Mouse (Mus musculus) embryonic facial prominence, embryonic 15.5 days (tissue): ENCODE data around the gene Mindy4. TPM values are rescaled to one million over a fixed set of nuclear protein-coding genes. Genes with fewer than 3 reads are reported as not detected.

Experiments used
- ATAC-seq: fragments of 200-750 bp; cut with Nextera tagmentation; 2 replicates; pipeline ENCODE4 v1.8.0; 2017; ENCODE audit warnings: low read depth, moderate TSS enrichment; ENCODE audit not compliant: insufficient number of reproducible peaks, low FRiP score, low TSS enrichment
- H3K27ac ChIP-seq: fragments of 300-500 bp; sonication (generic); replicated peaks from 2 replicates; pipeline ENCODE4 v1.5.1; 2015; ENCODE audit warnings: mild to moderate bottlenecking, inconsistent platforms
- H3K27me3 ChIP-seq: fragments of 300-500 bp; sonication (generic); 2 replicates; pipeline ENCODE4 v1.6.1; 2015; ENCODE audit warnings: inconsistent platforms
- H3K36me3 ChIP-seq: fragments of 300-500 bp; sonication (generic); 2 replicates; pipeline ENCODE4 v1.6.1; 2015; ENCODE audit warnings: mild to moderate bottlenecking, inconsistent platforms
- H3K4me1 ChIP-seq: fragments of 300-500 bp; sonication (generic); 2 replicates; pipeline ENCODE4 v1.6.1; 2015; ENCODE audit warnings: inconsistent platforms
- H3K4me2 ChIP-seq: fragments of 300-500 bp; sonication (generic); replicated peaks from 2 replicates; pipeline ENCODE4 v1.6.1; 2015; ENCODE audit warnings: mild to moderate bottlenecking, inconsistent platforms
- H3K4me3 ChIP-seq: fragments of 300-500 bp; sonication (generic); replicated peaks from 2 replicates; pipeline ENCODE4 v1.5.1; 2015; ENCODE audit warnings: mild to moderate bottlenecking, inconsistent platforms
- H3K9ac ChIP-seq: fragments of 300-500 bp; sonication (generic); 2 replicates; pipeline ENCODE4 v1.6.1; 2015; ENCODE audit warnings: inconsistent platforms
- H3K9me3 ChIP-seq: fragments of 300-500 bp; sonication (generic); replicated peaks from 2 replicates; pipeline ENCODE4 v1.6.1; 2016; ENCODE audit warnings: inconsistent platforms
- WGBS: fragments of 180-500 bp; shearing (Covaris S2); methylation state at CpG from one replicate; pipeline ENCODE4 v1.1.7; 2015; 5-methylcytosine and 5-hydroxymethylcytosine counted together
- polyA plus RNA-seq: library from polyadenylated mRNA; unstranded; fragments of >200 nt; fragmentation: Nextera tagmentation; extraction: Ambion mirVana; gene quantifications from 2 replicates; pipeline ENCODE4 v1.2.1, GENCODE M21; 2015

The Mindy4 gene
- polyA plus RNA-seq, 1 experiment from 2014 or later: 21.4 TPM

DNA sequence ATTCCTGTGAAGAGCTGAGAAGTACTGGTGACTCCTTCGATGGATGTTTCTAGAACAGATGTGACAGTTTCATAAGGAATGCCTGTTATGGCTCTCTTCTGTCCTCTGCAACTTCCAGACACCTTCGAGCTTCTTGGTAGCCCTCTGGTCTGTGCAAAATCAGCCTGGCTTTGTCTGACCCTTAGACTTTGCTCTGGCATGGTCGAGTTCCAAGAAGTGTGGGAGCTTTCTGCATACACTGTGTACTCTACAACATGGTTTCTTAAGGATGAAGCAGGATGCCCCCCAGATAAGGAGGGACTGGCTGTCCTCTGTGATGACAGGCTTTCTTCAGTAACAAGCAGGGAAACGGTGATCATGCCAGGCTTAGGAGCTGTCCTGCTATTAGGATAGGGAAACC is 125.0 kb downstream of the Mindy4 start:
- no peak overlapping the region for H3K4me2 ChIP-seq
- no peak overlapping the region for H3K27ac ChIP-seq

DNA sequence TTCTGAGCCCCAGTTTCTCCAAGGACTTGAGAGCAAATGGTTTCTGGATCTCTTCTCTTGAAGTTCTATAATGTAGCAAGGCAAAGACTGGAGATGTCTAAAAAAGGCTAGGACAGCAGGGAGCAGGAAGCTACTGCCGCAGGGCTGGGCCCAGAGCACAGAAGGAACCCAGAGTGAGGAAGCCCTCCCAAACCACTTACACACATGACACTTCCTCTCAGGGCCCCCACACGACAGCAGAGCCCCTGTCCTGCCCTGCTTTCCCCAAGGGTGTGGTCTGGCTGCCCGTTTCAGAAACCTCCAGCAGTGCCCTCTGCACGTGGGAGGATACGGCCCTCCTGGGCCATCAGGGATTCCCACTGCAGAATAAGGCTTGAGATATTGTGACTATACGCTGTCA is 128.1 kb downstream of the Mindy4 start:
- peaks cover 43% of the 10 kb centered on the region for H3K4me1 ChIP-seq
- H3K36me3 ChIP-seq: no peaks in the 10 kb centered on the region
- no peak for ATAC-seq
- no peaks in the 10 kb centered on the region for H3K27me3 ChIP-seq
- H3K9ac ChIP-seq: no peak overlapping the region
- no peak overlapping the region for H3K4me2 ChIP-seq
- 44% methylated on average over 6 of the region's 6 CpGs for WGBS
- no peak overlapping the region for H3K4me3 ChIP-seq
- no peak overlapping the region; the same call in 1 of the 2 replicates for H3K27ac ChIP-seq
- H3K9me3 ChIP-seq: no peaks in the 10 kb centered on the region

More for the DNA sequence above, 125.0 kb downstream of the Mindy4 start:
- Histone ChIP-seq H3K27me3 (no peaks in the 10 kb centered on the region), H3K4me1 (peaks cover 27% of the 10 kb centered on the region), H3K9me3 (no peaks in the 10 kb centered on the region), H3K36me3 (no peaks in the 10 kb centered on the region), H3K9ac (no peak overlapping the region), H3K4me3 (no peak overlapping the region)
- WGBS: 72% methylated on average over 4 of the region's 4 CpGs
- no peak for ATAC-seq

GRCm38 (mm10) chr6:55332100-55332772 is 129.1 kb downstream of the Mindy4 start:
- no peak overlapping the region for H3K4me3 ChIP-seq
- no peaks in the 10 kb centered on the region for H3K27me3 ChIP-seq
- H3K27ac ChIP-seq: peak overlapping the region; percentile 81
- no peaks in the 10 kb centered on the region for H3K9me3 ChIP-seq
- H3K4me1 ChIP-seq: peaks cover 51% of the 10 kb centered on the region
- 0 out of 2 replicates have a peak, but pooled peaks have one; percentile 1 for ATAC-seq
- H3K9ac ChIP-seq: no peak overlapping the region
- 27% methylated on average over 5 of the region's 5 CpGs for WGBS
- H3K4me2 ChIP-seq: no peak overlapping the region; the same call in 1 of the 2 replicates
- no peaks in the 10 kb centered on the region for H3K36me3 ChIP-seq

DNA sequence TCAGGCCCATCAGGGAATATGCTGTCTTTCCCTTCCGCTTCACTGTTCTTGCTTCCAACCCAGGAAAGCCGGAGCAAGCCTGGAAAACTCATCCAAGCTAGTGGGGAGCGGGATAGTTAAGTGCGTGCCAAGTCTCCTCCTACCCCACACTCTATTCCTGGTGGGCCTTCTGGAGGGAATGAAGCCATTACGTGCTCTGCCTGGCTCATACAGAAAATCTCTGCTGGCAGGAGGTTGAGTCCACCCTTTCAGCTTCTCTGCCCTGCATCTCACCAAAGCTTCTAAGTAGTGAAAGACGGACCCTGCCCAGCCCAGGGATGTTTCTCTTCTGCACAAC is 129.6 kb downstream of the Mindy4 start:
- H3K4me1 ChIP-seq: peaks cover 51% of the 10 kb centered on the region
- no peak overlapping the region for H3K4me3 ChIP-seq
- H3K36me3 ChIP-seq: no peaks in the 10 kb centered on the region
- no peak overlapping the region for H3K9ac ChIP-seq
- 44% methylated on average over 6 of the region's 6 CpGs for WGBS
- no peak overlapping the region; the same call in 1 of the 2 replicates for H3K4me2 ChIP-seq
- H3K27ac ChIP-seq: peak overlapping the region; percentile 81
- H3K9me3 ChIP-seq: no peaks in the 10 kb centered on the region
- H3K27me3 ChIP-seq: no peaks in the 10 kb centered on the region
- peak; percentile 60 for ATAC-seq

GRCm38 (mm10) chr6:55335989-55336514 is 132.9 kb downstream of the Mindy4 start, which contains the start of gene Aqp1:
TSS of gene Aqp1 (plus strand) at chr6:55336432.
- H3K9ac ChIP-seq: no peak within 1 kb of the TSS
- 8% methylated on average over 12 of the region's 12 CpGs for WGBS
- peak within 1 kb of the TSS; percentile 37 for H3K4me3 ChIP-seq
- H3K4me1 ChIP-seq: peaks cover 71% of the 10 kb centered on the region
- H3K27ac ChIP-seq: peak within 1 kb of the TSS; percentile 69
- peak within 1 kb of the TSS; percentile 42 for H3K4me2 ChIP-seq
- no peaks in the 10 kb centered on the region for H3K27me3 ChIP-seq
- no peaks in the 10 kb centered on the region for H3K36me3 ChIP-seq
- peak; percentile 89 for ATAC-seq
- no peaks in the 10 kb centered on the region for H3K9me3 ChIP-seq

DNA sequence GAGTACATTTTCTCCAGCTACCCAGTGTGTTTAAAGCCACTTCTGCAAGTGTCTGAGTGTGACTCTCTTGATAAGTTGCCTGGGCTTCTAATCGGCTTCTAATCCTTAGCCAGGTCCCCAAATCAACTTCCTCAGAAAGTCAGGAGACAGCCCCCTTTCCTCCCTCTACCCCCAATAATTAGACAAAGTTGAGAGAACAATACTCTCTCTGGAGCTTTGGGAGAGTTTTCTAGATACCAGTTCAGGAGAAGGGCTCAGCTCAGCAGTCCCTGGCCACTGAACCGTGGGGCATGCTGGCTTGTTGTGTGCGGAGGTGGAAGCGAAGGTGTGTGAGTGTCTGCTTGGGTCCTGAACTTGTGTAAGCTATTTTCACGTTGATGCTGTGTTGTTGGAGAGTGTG is 134.1 kb downstream of the Mindy4 start:
- no peak for ATAC-seq
- WGBS: 71% methylated on average over 5 of the region's 5 CpGs
- H3K36me3 ChIP-seq: no peaks in the 10 kb centered on the region
- H3K9ac ChIP-seq: no peak overlapping the region
- no peaks in the 10 kb centered on the region for H3K27me3 ChIP-seq
- no peaks in the 10 kb centered on the region for H3K9me3 ChIP-seq
- H3K4me1 ChIP-seq: peaks cover 69% of the 10 kb centered on the region
- 0 out of 2 replicates have a peak overlapping the region, but pooled peaks have one; percentile 59 for H3K27ac ChIP-seq
- H3K4me3 ChIP-seq: peak overlapping the region; percentile 37
- peak overlapping the region; percentile 42 for H3K4me2 ChIP-seq

- no peak for ATAC-seq
- H3K4me2 ChIP-seq: peak overlapping the region; percentile 42
- peaks cover 68% of the 10 kb centered on the region for H3K4me1 ChIP-seq
- H3K36me3 ChIP-seq: no peaks in the 10 kb centered on the region
- no peak overlapping the region for H3K27ac ChIP-seq
- H3K27me3 ChIP-seq: no peaks in the 10 kb centered on the region
- peak overlapping the region; percentile 37 for H3K4me3 ChIP-seq
- H3K9ac ChIP-seq: no peak overlapping the region
- WGBS: 40% methylated on average over 6 of the region's 6 CpGs
- H3K9me3 ChIP-seq: no peaks in the 10 kb centered on the region
These were observed 134.9 kb downstream of the Mindy4 start for GRCm38 (mm10) chr6:55338077-55338476.

GRCm38 (mm10) chr6:55338934-55339825 is 136.0 kb downstream of the Mindy4 start:
- Histone ChIP-seq H3K4me3 (peak overlapping the region; percentile 37), H3K9me3 (no peaks in the 10 kb centered on the region), H3K27ac (no peak overlapping the region), H3K36me3 (no peaks in the 10 kb centered on the region), H3K4me2 (peak overlapping the region; percentile 42), H3K9ac (0 out of 2 replicates have a peak overlapping the region, but pooled peaks have one; percentile 4), H3K27me3 (no peaks in the 10 kb centered on the region), H3K4me1 (peaks cover 59% of the 10 kb centered on the region)
- ATAC-seq: no peak
- 69% methylated on average over 9 of the region's 9 CpGs for WGBS

DNA sequence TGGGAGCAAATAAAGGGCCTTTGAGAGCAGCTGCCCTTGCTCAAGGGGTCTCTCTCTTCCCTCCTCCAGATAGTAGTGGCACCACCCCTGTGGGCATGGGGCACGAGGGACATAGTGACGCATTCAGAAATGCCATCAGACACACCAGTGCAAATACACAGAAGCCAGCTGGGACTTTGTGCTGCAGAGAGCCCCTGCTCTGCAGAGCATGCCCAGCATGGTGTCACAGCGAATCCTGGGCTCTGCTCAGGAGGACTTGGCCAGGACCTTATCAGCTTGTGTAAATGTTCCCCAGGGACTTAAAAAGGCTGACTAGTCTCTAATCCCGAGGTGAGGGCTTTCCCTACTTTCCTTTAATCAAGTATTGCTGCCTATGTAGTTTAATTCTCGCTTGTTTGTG is 138.5 kb downstream of the Mindy4 start:
- Histone ChIP-seq H3K27me3 (no peaks in the 10 kb centered on the region), H3K4me3 (no peak overlapping the region), H3K4me2 (no peak overlapping the region), H3K9me3 (no peaks in the 10 kb centered on the region), H3K36me3 (no peaks in the 10 kb centered on the region), H3K9ac (no peak overlapping the region), H3K4me1 (peaks cover 48% of the 10 kb centered on the region), H3K27ac (no peak overlapping the region)
- ATAC-seq: no peak
- WGBS: 35% methylated on average over 5 of the region's 5 CpGs

GRCm38 (mm10) chr6:55342328-55342727 is 139.1 kb downstream of the Mindy4 start:
- Histone ChIP-seq H3K27ac (no peak overlapping the region; the same call in 1 of the 2 replicates), H3K4me3 (no peak overlapping the region), H3K9ac (no peak overlapping the region), H3K4me2 (no peak overlapping the region), H3K27me3 (no peaks in the 10 kb centered on the region), H3K4me1 (peaks cover 43% of the 10 kb centered on the region), H3K9me3 (no peaks in the 10 kb centered on the region), H3K36me3 (0 out of 2 replicates have a peak, but pooled peaks cover 3% of the 10 kb centered on the region)
- WGBS: 50% methylated on average over 9 of the region's 9 CpGs
- no peak for ATAC-seq

GRCm38 (mm10) chr6:55343446-55343845 is 140.3 kb downstream of the Mindy4 start:
- Histone ChIP-seq H3K27ac (no peak overlapping the region), H3K4me1 (peaks cover 41% of the 10 kb centered on the region), H3K27me3 (no peaks in the 10 kb centered on the region), H3K4me2 (no peak overlapping the region), H3K4me3 (no peak overlapping the region), H3K9ac (no peak overlapping the region), H3K36me3 (0 out of 2 replicates have a peak, but pooled peaks cover 3% of the 10 kb centered on the region), H3K9me3 (no peaks in the 10 kb centered on the region)
- no peak for ATAC-seq
- 85% methylated on average over 10 of the region's 10 CpGs for WGBS
